Mouse (Mus musculus) mammary gland, adult 2 months (tissue): ENCODE results near the gene Tspan1. TPM values are rescaled to one million over a fixed set of nuclear protein-coding genes. Genes with fewer than 3 reads are reported as not detected.

Source experiments
- polyA plus RNA-seq: library from polyadenylated mRNA; depleted of rRNA; stranded (reverse); fragments of >200 nt; gene quantifications from 2 replicates; pipeline ENCODE4 v1.2.3, GENCODE M21; 2012; ENCODE audit warnings: low replicate concordance; rRNA removed

Tspan1 gene
- polyA plus RNA-seq: 17.9 and 43.4 TPM in 2 replicates

DNA sequence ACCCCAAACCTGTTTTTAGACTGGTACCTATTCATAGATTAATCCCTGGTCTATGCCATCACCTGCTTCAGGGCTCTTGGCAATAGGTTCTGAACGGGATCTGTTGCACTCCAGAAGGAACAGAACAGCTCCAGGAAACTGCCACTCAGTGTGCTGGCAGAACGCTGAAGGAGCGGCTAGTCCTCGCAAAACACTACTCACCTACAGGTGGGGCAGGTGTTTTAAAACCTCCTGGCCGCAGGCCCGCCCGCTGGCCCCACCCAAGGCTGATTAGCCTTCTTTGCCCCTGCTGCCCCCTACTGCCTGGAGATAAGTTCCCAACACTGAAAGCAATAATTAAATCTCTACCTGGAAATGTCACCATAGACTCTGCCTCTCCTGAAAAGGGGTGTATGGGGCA lies at the start of gene Tspan1:
TSS of gene Tspan1 (minus strand) at position 198 of the 400 bp plus-strand sequence.

DNA sequence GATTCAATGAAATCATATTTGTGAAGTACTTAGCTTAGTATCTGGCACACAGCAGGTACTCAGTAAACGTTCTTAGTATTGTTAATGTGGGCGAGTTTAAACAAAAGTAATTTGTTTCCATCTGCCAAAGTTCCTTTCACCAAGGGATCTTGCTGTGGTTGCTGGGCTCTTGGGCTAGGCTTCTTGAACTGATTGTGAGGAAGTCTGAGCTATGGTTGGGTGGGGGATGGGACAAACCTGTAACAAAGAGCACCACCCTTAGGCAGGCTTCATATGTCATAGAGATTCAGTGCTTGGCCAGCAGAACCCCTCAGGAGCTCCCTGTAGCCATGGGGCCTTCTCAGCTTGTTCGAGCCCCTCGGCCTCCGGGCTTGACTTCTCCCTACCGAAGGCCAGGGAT lies 5.7 kb upstream of the Tspan1 start, which contains the start of the genes 1700042G07Rik and Gm49337:
TSS of gene 1700042G07Rik (plus strand) at position 301 of the 400 bp plus-strand sequence.
TSS of gene Gm49337 (plus strand) at position 313 of the 400 bp plus-strand sequence.

GRCm38 (mm10) chr4:116151238-116151637 lies 16.2 kb downstream of the Tspan1 start, which contains the start of gene Lurap1:
Gene Lurap1 (minus strand): TSS chr4:116151338.

DNA sequence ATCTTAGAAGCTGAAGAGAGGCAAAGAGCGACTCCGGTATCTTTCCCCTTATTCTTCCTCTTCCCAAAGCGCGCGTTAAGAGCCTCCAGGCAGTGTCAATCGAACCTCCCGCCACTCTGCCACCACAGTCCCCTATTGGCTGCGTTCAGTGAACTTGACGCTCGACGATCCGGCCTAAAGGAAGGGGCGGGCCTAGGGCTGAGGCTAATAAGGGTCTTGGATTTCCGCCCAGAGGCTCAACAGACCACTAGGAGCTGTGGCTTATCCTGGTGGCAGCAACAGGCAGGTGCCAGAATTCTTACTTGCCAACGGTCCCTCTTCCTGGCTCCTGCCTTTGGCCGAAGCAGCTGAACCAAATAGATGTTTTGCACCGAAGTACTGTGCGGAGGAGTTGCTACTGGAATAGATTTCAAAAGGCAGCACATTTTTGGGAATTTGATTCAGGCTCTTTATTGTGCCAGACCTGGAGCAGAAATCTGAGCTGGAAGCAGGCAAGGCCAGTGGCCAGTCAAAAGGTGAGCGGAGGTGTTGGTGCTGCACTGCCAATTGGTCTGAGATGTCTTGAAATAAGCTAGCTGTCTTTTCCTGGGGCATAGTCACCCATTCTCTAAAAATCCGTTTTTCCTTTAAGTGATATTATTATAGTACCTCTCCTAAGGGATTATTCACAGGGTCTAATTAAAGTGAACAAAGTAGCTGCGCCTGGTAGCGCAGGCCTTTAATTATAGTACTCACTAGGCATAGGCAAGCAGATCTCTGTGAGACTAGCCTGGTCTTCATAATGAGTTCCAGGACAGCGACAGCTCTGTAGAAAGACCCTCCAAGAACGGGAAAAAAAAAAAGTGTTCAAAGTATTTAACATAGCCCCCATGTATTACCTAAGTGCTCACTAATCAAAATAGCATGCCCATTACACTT lies 43.5 kb downstream of the Tspan1 start, which contains the start of the genes Rad54l and Pomgnt1:
TSS of gene Rad54l (minus strand) at position 89 of the 918 bp plus-strand sequence.
TSS of gene Pomgnt1 (plus strand) at position 239 of the 918 bp plus-strand sequence.

Other genes starting within 250 kb of the Tspan1 start
- gene Dmbx1, start 227.7 kb downstream of the Tspan1 start, polyA plus RNA-seq: not detected in 2 replicates
- gene Faah, start 149.7 kb downstream of the Tspan1 start, polyA plus RNA-seq: 20.3 and 35.2 TPM in 2 replicates
- 6.6 and 19.6 TPM in 2 replicates for gene Nsun4, start 113.7 kb downstream of the Tspan1 start, polyA plus RNA-seq
- gene Uqcrh, start 92.5 kb downstream of the Tspan1 start, polyA plus RNA-seq: 77.8 and 327 TPM in 2 replicates
- 73.6 and 93.1 TPM in 2 replicates for gene Lrrc41, start 92.3 kb downstream of the Tspan1 start, polyA plus RNA-seq
- gene Rad54l, start 43.9 kb downstream of the Tspan1 start, polyA plus RNA-seq: 0.68 and 1.6 TPM in 2 replicates
- gene Pomgnt1, start 43.8 kb downstream of the Tspan1 start, polyA plus RNA-seq: 40.6 and 57.5 TPM in 2 replicates
- gene Lurap1, start 16.3 kb downstream of the Tspan1 start, polyA plus RNA-seq: 4.2 and 9.8 TPM in 2 replicates
- not detected in 2 replicates for gene 1700042G07Rik, start 5.8 kb upstream of the Tspan1 start, polyA plus RNA-seq
- gene Gm49337, start 5.8 kb upstream of the Tspan1 start, polyA plus RNA-seq: not detected in 2 replicates
- 13.8 and 16.6 TPM in 2 replicates for gene Pik3r3, start 54.0 kb upstream of the Tspan1 start, polyA plus RNA-seq